Mouse (Mus musculus): ENCODE results near the gene Dkk2. TPM values are rescaled to one million over a fixed set of nuclear protein-coding genes. Genes with fewer than 3 reads are reported as not detected.

Gene Dkk2
- polyA plus RNA-seq, 1 experiment from 2014 or later = 10.0 TPM

DNA sequence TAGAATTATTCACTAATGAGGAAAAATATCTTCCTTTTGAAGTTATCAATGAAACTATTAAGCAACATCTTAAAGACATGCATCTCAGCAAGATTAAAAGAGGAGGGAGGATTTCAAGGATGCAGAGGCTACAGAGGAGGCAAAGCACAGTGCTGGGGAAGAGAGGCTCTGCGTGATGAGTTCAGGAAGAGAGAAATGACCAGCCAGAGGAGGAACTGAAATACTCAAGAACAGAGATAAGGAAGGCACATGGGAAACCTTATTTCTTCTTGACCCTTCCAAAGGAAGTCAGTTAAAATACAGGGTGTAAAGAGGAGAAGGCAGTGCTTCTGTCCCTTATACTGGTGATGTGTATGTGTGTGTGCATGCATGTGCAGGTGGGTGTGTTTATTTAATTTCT is 49.4 kb downstream of the Dkk2 start:
- H3K4me3 ChIP-seq (replicated peaks; ENCODE audit: low read length) = no peak overlapping the region
- H3K27ac ChIP-seq (ENCODE audit: low read length) = no peak overlapping the region
- no peak for ATAC-seq (ENCODE audit: insufficient read depth, low FRiP score)
- no peaks in the 10 kb centered on the region for H3K27me3 ChIP-seq (ENCODE audit: control insufficient read depth, insufficient read depth, low read length)
- no peaks in the 10 kb centered on the region for H3K36me3 ChIP-seq (ENCODE audit: control insufficient read depth, insufficient read depth, low read length)
- H3K4me2 ChIP-seq (ENCODE audit: low read depth, low read length) = no peak overlapping the region
- no peaks in the 10 kb centered on the region for H3K4me1 ChIP-seq (ENCODE audit: control insufficient read depth, insufficient read depth, low read length)
- WGBS = 72% methylated on average over 1 of the region's 1 CpGs
- no peak overlapping the region for H3K9ac ChIP-seq (ENCODE audit: low read length)
- H3K9me3 ChIP-seq (replicated peaks; ENCODE audit: control insufficient read depth, low read length) = no peaks in the 10 kb centered on the region

DNA sequence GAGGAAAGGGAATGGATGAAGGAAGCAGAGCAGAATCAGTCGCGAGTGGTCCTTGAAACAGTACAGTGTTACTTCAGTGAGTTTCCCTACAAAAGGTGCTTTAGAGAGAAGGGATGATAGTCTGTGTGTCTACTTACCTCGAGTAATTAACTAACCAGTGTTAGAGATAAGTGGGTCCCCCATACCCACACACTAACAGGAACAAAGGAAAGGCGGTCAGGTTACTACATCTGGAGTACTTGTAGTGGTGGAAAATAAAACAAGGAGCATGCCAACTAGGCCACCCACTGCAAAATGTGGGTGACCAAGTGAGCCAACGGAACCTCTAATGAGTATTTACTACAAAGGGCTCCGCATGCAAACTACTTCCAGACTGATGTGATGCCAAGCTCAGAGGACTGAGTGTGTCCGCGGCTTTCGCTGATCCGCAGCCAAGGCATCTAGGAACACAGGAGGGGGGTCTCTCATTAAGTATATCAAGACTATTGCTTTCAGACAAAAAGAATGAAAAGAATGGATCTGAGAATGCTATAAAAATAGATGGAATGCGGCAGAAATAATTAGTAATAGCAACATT is 52.8 kb downstream of the Dkk2 start:
- ATAC-seq (ENCODE audit: insufficient read depth, low FRiP score) = no peak
- no peak overlapping the region for H3K27ac ChIP-seq (ENCODE audit: low read length)

DNA sequence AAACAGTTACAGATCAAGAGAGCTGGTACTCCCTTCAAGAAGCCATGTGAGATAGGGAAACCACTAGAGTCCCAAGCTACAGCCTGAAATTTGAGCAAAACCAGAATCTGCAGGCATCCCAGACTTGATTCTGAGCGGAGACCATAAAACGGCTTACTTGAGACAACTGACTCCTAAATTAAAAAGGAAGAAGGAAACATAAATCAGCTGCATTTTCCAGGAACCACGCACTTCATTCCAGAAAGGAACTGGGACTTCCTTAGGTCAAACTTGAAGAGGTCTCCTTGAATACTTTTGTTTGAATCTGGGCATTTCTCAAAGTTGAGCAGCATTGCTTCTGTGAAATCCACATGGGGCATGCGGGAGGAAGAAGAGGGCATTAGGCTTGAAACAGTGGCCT is 55.9 kb downstream of the Dkk2 start:
- no peaks in the 10 kb centered on the region for H3K9me3 ChIP-seq (replicated peaks; ENCODE audit: control insufficient read depth, low read length)
- no peak overlapping the region for H3K4me2 ChIP-seq (ENCODE audit: low read depth, low read length)
- no peaks in the 10 kb centered on the region for H3K27me3 ChIP-seq (ENCODE audit: control insufficient read depth, insufficient read depth, low read length)
- H3K36me3 ChIP-seq (ENCODE audit: control insufficient read depth, insufficient read depth, low read length) = no peaks in the 10 kb centered on the region
- ATAC-seq (ENCODE audit: insufficient read depth, low FRiP score) = no peak
- no peak overlapping the region for H3K27ac ChIP-seq (ENCODE audit: low read length)
- no peak overlapping the region for H3K4me3 ChIP-seq (replicated peaks; ENCODE audit: low read length)
- H3K4me1 ChIP-seq (ENCODE audit: control insufficient read depth, insufficient read depth, low read length) = no peaks in the 10 kb centered on the region
- WGBS = 58% methylated on average over 4 of the region's 4 CpGs
- no peak overlapping the region for H3K9ac ChIP-seq (ENCODE audit: low read length)

More for the DNA sequence above, 52.8 kb downstream of the Dkk2 start:
- H3K4me3 ChIP-seq (replicated peaks; ENCODE audit: low read length) = no peak overlapping the region
- H3K9ac ChIP-seq (ENCODE audit: low read length) = no peak overlapping the region
- H3K36me3 ChIP-seq (ENCODE audit: control insufficient read depth, insufficient read depth, low read length) = no peaks in the 10 kb centered on the region
- no peak overlapping the region for H3K4me2 ChIP-seq (ENCODE audit: low read depth, low read length)
- H3K4me1 ChIP-seq (ENCODE audit: control insufficient read depth, insufficient read depth, low read length) = no peaks in the 10 kb centered on the region
- 83% methylated on average over 11 of the region's 11 CpGs for WGBS
- H3K9me3 ChIP-seq (replicated peaks; ENCODE audit: control insufficient read depth, low read length) = no peaks in the 10 kb centered on the region
- H3K27me3 ChIP-seq (ENCODE audit: control insufficient read depth, insufficient read depth, low read length) = no peaks in the 10 kb centered on the region

DNA sequence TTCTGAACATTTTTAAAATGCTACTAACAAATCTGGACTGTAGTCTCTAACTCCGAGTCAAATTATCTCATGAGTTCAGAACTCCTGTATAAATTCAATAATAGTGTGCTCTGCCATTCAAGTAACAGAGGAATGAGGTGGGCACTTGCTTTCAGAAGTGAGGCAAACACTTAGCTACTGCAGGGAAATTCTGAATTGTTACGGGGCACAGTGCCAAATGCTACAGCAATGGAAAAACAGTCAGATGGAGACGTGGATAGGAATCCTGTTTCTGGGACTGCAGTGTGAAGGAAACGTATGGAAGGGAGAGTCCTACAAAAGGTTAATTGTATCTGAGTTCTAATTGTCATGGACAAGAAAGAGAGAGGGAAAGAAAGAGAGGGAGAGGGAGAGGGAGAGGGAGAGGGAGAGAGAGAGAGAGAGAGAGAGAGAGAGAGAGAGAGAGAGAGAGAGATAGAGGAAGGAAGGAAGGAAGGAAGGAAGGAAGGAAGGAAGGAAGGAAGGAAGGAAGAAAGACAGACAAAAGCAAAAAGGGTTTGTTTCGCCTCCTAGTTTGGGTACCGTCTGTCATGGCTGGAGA is 64.4 kb downstream of the Dkk2 start:
- Histone ChIP-seq H3K9ac (ENCODE audit: low read length) (no peak overlapping the region), H3K4me1 (ENCODE audit: control insufficient read depth, insufficient read depth, low read length) (no peaks in the 10 kb centered on the region), H3K4me3 (replicated peaks; ENCODE audit: low read length) (no peak overlapping the region), H3K4me2 (ENCODE audit: low read depth, low read length) (no peak overlapping the region), H3K36me3 (ENCODE audit: control insufficient read depth, insufficient read depth, low read length) (no peaks in the 10 kb centered on the region), H3K27ac (ENCODE audit: low read length) (no peak overlapping the region), H3K27me3 (ENCODE audit: control insufficient read depth, insufficient read depth, low read length) (no peaks in the 10 kb centered on the region), H3K9me3 (replicated peaks; ENCODE audit: control insufficient read depth, low read length) (no peaks in the 10 kb centered on the region)
- ATAC-seq (ENCODE audit: insufficient read depth, low FRiP score) = no peak
- 57% methylated on average over 6 of the region's 6 CpGs for WGBS

DNA sequence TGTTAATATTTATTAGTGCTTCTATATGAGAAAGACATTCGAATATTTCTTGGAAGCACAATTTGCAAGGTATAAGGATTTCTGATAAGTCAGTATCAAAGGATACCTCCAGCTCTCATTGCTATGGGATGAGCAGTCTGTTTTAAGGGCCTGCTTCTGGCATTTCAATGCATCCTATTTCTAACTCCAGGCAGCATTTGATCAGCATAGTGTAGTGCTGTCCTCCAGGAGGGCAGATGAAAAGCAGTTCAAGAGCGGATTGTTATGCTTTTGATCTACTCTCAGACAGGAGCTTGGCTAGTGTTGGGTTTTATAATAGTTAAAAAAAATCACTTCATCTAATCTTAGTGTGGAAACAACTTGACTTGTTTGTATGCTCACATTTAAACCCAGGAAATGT is 73.7 kb downstream of the Dkk2 start:
- no peak for ATAC-seq (ENCODE audit: insufficient read depth, low FRiP score)
- H3K9me3 ChIP-seq (replicated peaks; ENCODE audit: control insufficient read depth, low read length) = no peaks in the 10 kb centered on the region

DNA sequence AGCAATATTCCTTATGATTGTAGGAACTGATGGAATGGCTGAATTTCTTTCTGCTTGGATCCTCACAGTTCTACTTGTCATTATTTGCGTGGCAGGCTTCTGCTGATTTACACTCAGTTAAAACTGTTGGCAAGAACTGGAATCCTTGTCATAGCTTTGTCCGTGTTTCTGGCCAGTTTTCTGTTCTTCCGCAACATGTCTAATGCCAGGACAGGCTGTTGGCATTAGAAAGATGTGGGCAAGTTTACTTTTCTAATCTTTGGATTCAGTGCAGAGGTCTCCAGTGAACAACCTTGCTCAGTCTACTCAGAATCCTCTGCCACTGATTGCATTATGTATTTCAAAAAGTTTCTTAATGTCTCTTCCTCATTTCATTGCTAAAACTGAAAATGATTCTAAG is 83.8 kb downstream of the Dkk2 start:
- no peak for ATAC-seq (ENCODE audit: insufficient read depth, low FRiP score)
- H3K27me3 ChIP-seq (ENCODE audit: control insufficient read depth, insufficient read depth, low read length) = no peaks in the 10 kb centered on the region
- H3K36me3 ChIP-seq (ENCODE audit: control insufficient read depth, insufficient read depth, low read length) = no peaks in the 10 kb centered on the region
- H3K4me1 ChIP-seq (ENCODE audit: control insufficient read depth, insufficient read depth, low read length) = no peaks in the 10 kb centered on the region
- H3K4me3 ChIP-seq (replicated peaks; ENCODE audit: low read length) = no peak overlapping the region
- H3K9ac ChIP-seq (ENCODE audit: low read length) = no peak overlapping the region
- 79% methylated on average over 3 of the region's 3 CpGs for WGBS
- H3K4me2 ChIP-seq (ENCODE audit: low read depth, low read length) = no peak overlapping the region
- H3K9me3 ChIP-seq (replicated peaks; ENCODE audit: control insufficient read depth, low read length) = no peaks in the 10 kb centered on the region
- no peak overlapping the region for H3K27ac ChIP-seq (ENCODE audit: low read length)

More for the DNA sequence above, 73.7 kb downstream of the Dkk2 start:
- WGBS = 80% methylated on average over 2 of the region's 2 CpGs
- H3K27me3 ChIP-seq (ENCODE audit: control insufficient read depth, insufficient read depth, low read length) = no peaks in the 10 kb centered on the region
- H3K4me3 ChIP-seq (replicated peaks; ENCODE audit: low read length) = no peak overlapping the region
- H3K4me1 ChIP-seq (ENCODE audit: control insufficient read depth, insufficient read depth, low read length) = no peaks in the 10 kb centered on the region
- H3K36me3 ChIP-seq (ENCODE audit: control insufficient read depth, insufficient read depth, low read length) = no peaks in the 10 kb centered on the region
- H3K9ac ChIP-seq (ENCODE audit: low read length) = no peak overlapping the region
- no peak overlapping the region for H3K4me2 ChIP-seq (ENCODE audit: low read depth, low read length)
- no peak overlapping the region for H3K27ac ChIP-seq (ENCODE audit: low read length)

DNA sequence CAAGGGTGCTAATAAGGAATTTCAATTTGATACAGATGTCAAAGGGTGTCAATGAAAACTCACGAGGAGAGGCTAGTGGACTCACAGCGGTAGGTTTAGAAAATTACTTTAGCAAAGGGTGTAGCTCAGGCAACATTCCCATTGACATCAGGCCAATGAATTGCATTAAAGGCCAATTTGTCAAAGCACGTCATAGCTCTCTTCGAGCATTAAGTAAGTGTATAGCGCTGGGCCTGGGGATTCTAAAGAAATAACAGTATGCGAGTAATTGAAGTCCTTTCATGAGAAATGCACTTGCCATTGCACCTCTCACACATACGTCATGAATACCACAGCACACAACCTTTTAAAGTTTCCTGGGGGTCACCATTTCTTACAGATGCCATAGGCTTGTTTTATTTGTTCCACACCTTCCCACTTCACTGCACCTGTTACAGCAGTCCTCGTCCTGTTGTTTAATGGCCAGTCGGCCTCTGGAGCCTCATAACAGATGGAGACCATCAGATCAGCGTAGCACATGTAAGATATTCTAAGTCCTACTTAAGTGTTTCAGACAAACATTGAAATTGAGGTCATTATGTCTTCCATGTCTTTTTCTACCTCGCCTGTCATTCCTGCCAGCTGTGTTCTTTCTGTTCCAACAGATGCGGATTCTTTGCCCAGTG is 101.9 kb downstream of the Dkk2 start:
- no peaks in the 10 kb centered on the region for H3K36me3 ChIP-seq (ENCODE audit: control insufficient read depth, insufficient read depth, low read length)
- H3K9ac ChIP-seq (ENCODE audit: low read length) = no peak overlapping the region
- H3K9me3 ChIP-seq (replicated peaks; ENCODE audit: control insufficient read depth, low read length) = no peaks in the 10 kb centered on the region
- H3K27ac ChIP-seq (ENCODE audit: low read length) = no peak overlapping the region
- 58% methylated on average over 12 of the region's 12 CpGs for WGBS
- H3K4me2 ChIP-seq (ENCODE audit: low read depth, low read length) = no peak overlapping the region
- no peak overlapping the region for H3K4me3 ChIP-seq (replicated peaks; ENCODE audit: low read length)
- no peaks in the 10 kb centered on the region for H3K4me1 ChIP-seq (ENCODE audit: control insufficient read depth, insufficient read depth, low read length)
- H3K27me3 ChIP-seq (ENCODE audit: control insufficient read depth, insufficient read depth, low read length) = no peaks in the 10 kb centered on the region
- no peak for ATAC-seq (ENCODE audit: insufficient read depth, low FRiP score)

DNA sequence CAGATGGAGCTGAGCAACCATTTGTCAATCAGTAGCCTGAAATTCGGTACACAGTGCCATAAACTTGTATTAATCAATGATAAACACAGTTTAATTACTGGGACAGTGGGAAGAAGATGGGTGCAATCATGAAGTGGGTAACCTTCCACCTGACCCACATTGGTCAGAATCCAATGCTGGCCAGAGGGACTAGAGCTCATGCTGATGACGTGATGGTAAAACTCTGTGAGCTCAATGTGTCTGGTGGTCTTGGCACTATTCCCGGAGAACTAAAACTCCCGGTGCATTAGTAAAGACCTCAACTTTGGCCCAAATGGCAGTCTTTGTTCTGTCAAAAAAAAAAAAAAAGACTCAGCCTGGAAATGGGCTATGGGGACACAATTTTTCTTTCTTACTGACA is 116.9 kb downstream of the Dkk2 start:
- H3K4me3 ChIP-seq (replicated peaks; ENCODE audit: low read length) = no peak overlapping the region
- no peaks in the 10 kb centered on the region for H3K27me3 ChIP-seq (ENCODE audit: control insufficient read depth, insufficient read depth, low read length)
- no peak overlapping the region for H3K9ac ChIP-seq (ENCODE audit: low read length)
- H3K36me3 ChIP-seq (ENCODE audit: control insufficient read depth, insufficient read depth, low read length) = no peaks in the 10 kb centered on the region
- no peak for ATAC-seq (ENCODE audit: insufficient read depth, low FRiP score)
- H3K4me2 ChIP-seq (ENCODE audit: low read depth, low read length) = no peak overlapping the region
- 49% methylated on average over 4 of the region's 4 CpGs for WGBS
- H3K9me3 ChIP-seq (replicated peaks; ENCODE audit: control insufficient read depth, low read length) = no peaks in the 10 kb centered on the region
- no peaks in the 10 kb centered on the region for H3K4me1 ChIP-seq (ENCODE audit: control insufficient read depth, insufficient read depth, low read length)
- no peak overlapping the region for H3K27ac ChIP-seq (ENCODE audit: low read length)

DNA sequence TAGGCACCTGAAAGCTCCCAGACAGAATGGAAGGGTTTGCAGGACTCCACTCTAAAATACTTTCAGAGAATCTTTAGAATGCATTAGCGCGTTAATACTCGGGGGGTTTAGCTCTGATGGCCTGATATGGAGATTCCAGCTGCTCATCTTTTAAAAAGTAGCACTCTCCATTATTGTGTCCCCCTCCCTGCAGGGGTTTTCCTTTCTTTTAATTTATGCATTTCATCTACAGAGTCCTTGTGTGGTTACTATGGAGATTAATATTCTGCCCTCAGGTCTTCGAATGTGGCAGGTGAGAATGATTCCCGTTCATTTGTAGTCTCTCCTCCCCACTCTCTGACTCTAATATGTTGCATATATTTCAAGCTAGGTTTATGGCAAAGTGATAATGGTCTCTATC is 117.6 kb downstream of the Dkk2 start:
- no peaks in the 10 kb centered on the region for H3K4me1 ChIP-seq (ENCODE audit: control insufficient read depth, insufficient read depth, low read length)
- H3K4me3 ChIP-seq (replicated peaks; ENCODE audit: low read length) = no peak overlapping the region
- no peak overlapping the region for H3K27ac ChIP-seq (ENCODE audit: low read length)
- H3K9me3 ChIP-seq (replicated peaks; ENCODE audit: control insufficient read depth, low read length) = no peaks in the 10 kb centered on the region
- H3K9ac ChIP-seq (ENCODE audit: low read length) = no peak overlapping the region
- H3K4me2 ChIP-seq (ENCODE audit: low read depth, low read length) = no peak overlapping the region
- 82% methylated on average over 5 of the region's 5 CpGs for WGBS
- H3K27me3 ChIP-seq (ENCODE audit: control insufficient read depth, insufficient read depth, low read length) = no peaks in the 10 kb centered on the region
- no peaks in the 10 kb centered on the region for H3K36me3 ChIP-seq (ENCODE audit: control insufficient read depth, insufficient read depth, low read length)
- no peak for ATAC-seq (ENCODE audit: insufficient read depth, low FRiP score)

All from stomach, embryonic 16.5 days (tissue).